Mouse (Mus musculus) myocyte (in vitro differentiated cells): ENCODE data around the gene Ppm1k.
"Not testable (repeated sequence)": the region's sequence is repeated elsewhere in the genome, so short reads cannot be mapped to it uniquely, and the experiment has no call there.

Experiments used
- E2F4 ChIP-seq: IDR thresholded peaks from one replicate; pipeline ENCODE4 v1.6.1; 2011; ENCODE audit warnings: mild to moderate bottlenecking, control low read depth, moderate library complexity; ENCODE audit not compliant: insufficient read depth
- MYOG ChIP-seq, 3 experiments: IDR thresholded peaks; one replicate each; pipeline ENCODE4 v1.6.1; 2011; ENCODE audit warnings: control low read depth in 2 of 3, low read depth in 2 of 3, mild to moderate bottlenecking in 2 of 3; ENCODE audit not compliant: insufficient read length in 2 of 3, control insufficient read depth in 1 of 3, insufficient read depth in 1 of 3
- POLR2A ChIP-seq: IDR thresholded peaks from one replicate; pipeline ENCODE4 v1.6.1; 2011; ENCODE audit warnings: low read depth, mild to moderate bottlenecking, control low read depth, moderate library complexity; ENCODE audit not compliant: insufficient read length
- TCF12 ChIP-seq: IDR thresholded peaks from one replicate; pipeline ENCODE4 v1.6.1; 2011; ENCODE audit warnings: mild to moderate bottlenecking, control low read depth; ENCODE audit not compliant: poor library complexity, insufficient read depth, severe bottlenecking

GRCm38 (mm10) chr6:57543591-57543990 is 8.3 kb upstream of the Ppm1k start:
- not testable (repeated sequence) for TF ChIP-seq POLR2A; MYOG (IDR thresholded peaks at IDR 0.05; ENCODE audit: control insufficient read depth in 1 of 3, insufficient read depth in 1 of 3, insufficient read length in 2 of 3, low read depth in 2 of 3); TCF12; E2F4
